Mouse (Mus musculus) hindbrain, embryonic 16.5 days (tissue): ENCODE results near the gene Epo. TPM values are rescaled to one million over a fixed set of nuclear protein-coding genes. Genes with fewer than 3 reads are reported as not detected.

Experiments
- ATAC-seq: fragments of 200-750 bp; cut with Nextera tagmentation; 2 replicates; pipeline ENCODE4 v1.8.0; 2017; ENCODE audit warnings: moderate TSS enrichment, moderate library complexity
- H3K27ac ChIP-seq: fragments of 300-500 bp; sonication (generic); 2 replicates; pipeline ENCODE4 v1.5.1; 2014; ENCODE audit warnings: low read depth, mild to moderate bottlenecking, control low read depth, low read length, moderate library complexity
- H3K27me3 ChIP-seq: fragments of 300-500 bp; sonication (generic); replicated peaks from 2 replicates; pipeline ENCODE4 v1.6.1; 2014; ENCODE audit warnings: low read length; ENCODE audit not compliant: control insufficient read depth, insufficient read depth
- H3K36me3 ChIP-seq: fragments of 300-500 bp; sonication (generic); 2 replicates; pipeline ENCODE4 v1.6.1; 2014; ENCODE audit warnings: mild to moderate bottlenecking, low read length, moderate library complexity, mixed read lengths; ENCODE audit not compliant: control insufficient read depth, insufficient read depth
- H3K4me1 ChIP-seq: fragments of 300-500 bp; sonication (generic); 2 replicates; pipeline ENCODE4 v1.6.1; 2014; ENCODE audit warnings: low read depth, low read length; ENCODE audit not compliant: control insufficient read depth, insufficient read depth
- H3K4me2 ChIP-seq: fragments of 300-500 bp; sonication (generic); 2 replicates; pipeline ENCODE4 v1.6.1; 2014; ENCODE audit warnings: mild to moderate bottlenecking, low read length, control low read depth, moderate library complexity
- H3K4me3 ChIP-seq: fragments of 300-500 bp; sonication (generic); 2 replicates; pipeline ENCODE4 v1.5.1; 2014; ENCODE audit warnings: mild to moderate bottlenecking, low read length, control low read depth, moderate library complexity
- H3K9ac ChIP-seq: fragments of 300-500 bp; sonication (generic); 2 replicates; pipeline ENCODE4 v1.6.1; 2014; ENCODE audit warnings: low read depth, mild to moderate bottlenecking, control low read depth, low read length, moderate library complexity
- H3K9me3 ChIP-seq: fragments of 300-500 bp; sonication (generic); 2 replicates; pipeline ENCODE4 v1.6.1; 2014; ENCODE audit warnings: mild to moderate bottlenecking, low read length, moderate library complexity; ENCODE audit not compliant: control insufficient read depth
- WGBS: fragments of 180-500 bp; shearing (Covaris S2); extraction: QIAGEN DNeasy Blood & Tissue Kit; methylation state at CpG from one replicate; pipeline ENCODE4 v1.1.7; 2014; 5-methylcytosine and 5-hydroxymethylcytosine counted together
- polyA plus RNA-seq: library from polyadenylated mRNA; unstranded; fragments of >200 nt; fragmentation: Nextera tagmentation; extraction: Ambion mirVana; gene quantifications from 2 replicates; pipeline ENCODE4 v1.2.1, GENCODE M21; 2015

Gene Epo
- polyA plus RNA-seq, 1 experiment from 2014 or later = not detected

GRCm38 (mm10) chr5:137568223-137568798 is 35.3 kb upstream of the Epo start:
- Histone ChIP-seq H3K4me3 (no peak overlapping the region), H3K27ac (no peak overlapping the region), H3K9ac (no peak overlapping the region), H3K4me1 (peaks cover 2% of the 10 kb centered on the region; the same call in 1 of the 2 replicates), H3K36me3 (peaks cover 13% of the 10 kb centered on the region), H3K9me3 (no peaks in the 10 kb centered on the region), H3K27me3 (no peaks in the 10 kb centered on the region), H3K4me2 (no peak overlapping the region)
- WGBS = 81% methylated on average over 8 of the region's 8 CpGs
- ATAC-seq = no peak

GRCm38 (mm10) chr5:137566416-137566815 is 33.4 kb upstream of the Epo start:
- Histone ChIP-seq H3K9ac (no peak overlapping the region), H3K27me3 (no peaks in the 10 kb centered on the region), H3K4me3 (no peak overlapping the region), H3K4me2 (no peak overlapping the region), H3K4me1 (peaks cover 2% of the 10 kb centered on the region; the same call in 1 of the 2 replicates), H3K9me3 (no peaks in the 10 kb centered on the region), H3K36me3 (peaks cover 13% of the 10 kb centered on the region), H3K27ac (no peak overlapping the region)
- 92% methylated on average over 5 of the region's 5 CpGs for WGBS
- no peak for ATAC-seq

GRCm38 (mm10) chr5:137565744-137566143 is 32.7 kb upstream of the Epo start:
- H3K4me2 ChIP-seq = no peak overlapping the region
- no peaks in the 10 kb centered on the region for H3K9me3 ChIP-seq
- H3K27ac ChIP-seq = no peak overlapping the region
- H3K4me1 ChIP-seq = peaks cover 2% of the 10 kb centered on the region; the same call in 1 of the 2 replicates
- 58% methylated on average over 6 of the region's 6 CpGs for WGBS
- no peaks in the 10 kb centered on the region for H3K27me3 ChIP-seq
- no peak for ATAC-seq
- H3K4me3 ChIP-seq = no peak overlapping the region
- H3K9ac ChIP-seq = no peak overlapping the region
- peaks cover 13% of the 10 kb centered on the region for H3K36me3 ChIP-seq

GRCm38 (mm10) chr5:137562965-137563364 is 29.9 kb upstream of the Epo start:
- H3K4me3 ChIP-seq = no peak overlapping the region
- no peak overlapping the region for H3K9ac ChIP-seq
- no peaks in the 10 kb centered on the region for H3K27me3 ChIP-seq
- no peak overlapping the region for H3K27ac ChIP-seq
- WGBS = 74% methylated on average over 10 of the region's 10 CpGs
- no peaks in the 10 kb centered on the region for H3K9me3 ChIP-seq
- no peak for ATAC-seq
- H3K4me2 ChIP-seq = no peak overlapping the region
- H3K36me3 ChIP-seq = peaks cover 13% of the 10 kb centered on the region
- peaks cover 2% of the 10 kb centered on the region; the same call in 1 of the 2 replicates for H3K4me1 ChIP-seq

GRCm38 (mm10) chr5:137561556-137561955 is 28.5 kb upstream of the Epo start:
- peaks cover 6% of the 10 kb centered on the region for H3K36me3 ChIP-seq
- peaks cover 2% of the 10 kb centered on the region; the same call in 1 of the 2 replicates for H3K4me1 ChIP-seq
- no peaks in the 10 kb centered on the region for H3K9me3 ChIP-seq
- ATAC-seq = no peak
- H3K9ac ChIP-seq = no peak overlapping the region
- H3K27me3 ChIP-seq = no peaks in the 10 kb centered on the region
- H3K4me3 ChIP-seq = no peak overlapping the region
- H3K27ac ChIP-seq = no peak overlapping the region
- no peak overlapping the region for H3K4me2 ChIP-seq
- 51% methylated on average over 6 of the region's 6 CpGs for WGBS

GRCm38 (mm10) chr5:137553898-137554297 is 20.9 kb upstream of the Epo start:
- peak overlapping the region; percentile 87 for H3K9ac ChIP-seq
- peak; percentile 24; the same call in 1 of the 2 replicates for ATAC-seq
- H3K27me3 ChIP-seq = no peaks in the 10 kb centered on the region
- peak overlapping the region; percentile 77 for H3K27ac ChIP-seq
- peak overlapping the region; percentile 73 for H3K4me3 ChIP-seq
- WGBS = 45% methylated on average over 11 of the region's 11 CpGs
- no peaks in the 10 kb centered on the region for H3K36me3 ChIP-seq
- H3K4me1 ChIP-seq = peaks cover 12% of the 10 kb centered on the region
- no peaks in the 10 kb centered on the region for H3K9me3 ChIP-seq
- H3K4me2 ChIP-seq = peak overlapping the region; percentile 77

- peak; percentile 97 for ATAC-seq
- H3K36me3 ChIP-seq = no peaks in the 10 kb centered on the region
- peaks cover 12% of the 10 kb centered on the region for H3K4me1 ChIP-seq
- H3K9me3 ChIP-seq = no peaks in the 10 kb centered on the region
- H3K27ac ChIP-seq = peak within 1 kb of the TSS; percentile 77
- H3K4me2 ChIP-seq = peak within 1 kb of the TSS; percentile 77
- peak within 1 kb of the TSS; percentile 87 for H3K9ac ChIP-seq
- no peaks in the 10 kb centered on the region for H3K27me3 ChIP-seq
- peak within 1 kb of the TSS; percentile 73 for H3K4me3 ChIP-seq
- WGBS = 3% methylated on average over 20 of the region's 37 CpGs
These were observed 20.4 kb upstream of the Epo start, which contains the start of gene Actl6b for GRCm38 (mm10) chr5:137553411-137553837. TSS of gene Actl6b (plus strand) at chr5:137553517.

- Histone ChIP-seq H3K9me3 (no peaks in the 10 kb centered on the region), H3K27ac (peak overlapping the region; percentile 77), H3K27me3 (no peaks in the 10 kb centered on the region), H3K4me3 (peak overlapping the region; percentile 73), H3K4me2 (peak overlapping the region; percentile 77), H3K9ac (peak overlapping the region; percentile 87), H3K4me1 (peaks cover 12% of the 10 kb centered on the region), H3K36me3 (no peaks in the 10 kb centered on the region)
- ATAC-seq = no peak
- WGBS = 21% methylated on average over 6 of the region's 6 CpGs
These were observed 20.0 kb upstream of the Epo start for GRCm38 (mm10) chr5:137553000-137553399.

GRCm38 (mm10) chr5:137551119-137551518 is 18.1 kb upstream of the Epo start:
- no peak overlapping the region for H3K4me3 ChIP-seq
- WGBS = 81% methylated on average over 5 of the region's 5 CpGs
- H3K4me1 ChIP-seq = peaks cover 12% of the 10 kb centered on the region
- H3K9me3 ChIP-seq = no peaks in the 10 kb centered on the region
- no peak overlapping the region for H3K9ac ChIP-seq
- no peak overlapping the region for H3K27ac ChIP-seq
- no peak for ATAC-seq
- no peak overlapping the region for H3K4me2 ChIP-seq
- no peaks in the 10 kb centered on the region for H3K36me3 ChIP-seq
- no peaks in the 10 kb centered on the region for H3K27me3 ChIP-seq
